Mouse (Mus musculus) right cerebral cortex, postnatal 4 days (tissue): ENCODE measurements around the gene Rora.

Experiments used
- DNase-seq: peaks from one replicate; pipeline ENCODE4 v3.0.0-alpha.2; 2022

Rora gene

GRCm38 (mm10) chr9:69246225-69246624 lies 592.6 kb downstream of the Rora start:
- DNase-seq: no peak

GRCm38 (mm10) chr9:69249586-69249985 lies 596.0 kb downstream of the Rora start:
- DNase-seq: no peak

- DNase-seq: no peak
Observed at GRCm38 (mm10) chr9:69250326-69250725, 596.7 kb downstream of the Rora start.

GRCm38 (mm10) chr9:69258506-69258905 lies 604.9 kb downstream of the Rora start:
- DNase-seq: no peak

GRCm38 (mm10) chr9:69259382-69259781 lies 605.8 kb downstream of the Rora start:
- DNase-seq: peak; percentile 34

GRCm38 (mm10) chr9:69265151-69265550 lies 611.6 kb downstream of the Rora start:
- no peak for DNase-seq

GRCm38 (mm10) chr9:69270374-69270773 lies 616.8 kb downstream of the Rora start:
- DNase-seq: no peak

GRCm38 (mm10) chr9:69270931-69271330 lies 617.3 kb downstream of the Rora start:
- DNase-seq: no peak

- DNase-seq: peak; percentile 22
Observed at GRCm38 (mm10) chr9:69272884-69273283, 619.3 kb downstream of the Rora start.

GRCm38 (mm10) chr9:69274766-69275485 lies 621.3 kb downstream of the Rora start:
- DNase-seq: no peak

- DNase-seq: no peak
Observed at GRCm38 (mm10) chr9:69277256-69277655, 623.7 kb downstream of the Rora start.

GRCm38 (mm10) chr9:69285011-69285410 lies 631.4 kb downstream of the Rora start:
- DNase-seq: no peak

GRCm38 (mm10) chr9:69288113-69288512 lies 634.5 kb downstream of the Rora start:
- DNase-seq: no peak

GRCm38 (mm10) chr9:69288586-69288985 lies 635.0 kb downstream of the Rora start:
- no peak for DNase-seq

GRCm38 (mm10) chr9:69289056-69290017 lies 635.8 kb downstream of the Rora start:
- DNase-seq: peak; percentile 64

- DNase-seq: peak; percentile 41
Observed at GRCm38 (mm10) chr9:69290018-69290880, 636.7 kb downstream of the Rora start.

- peak; percentile 18 for DNase-seq
Observed at GRCm38 (mm10) chr9:69290881-69291450, 637.4 kb downstream of the Rora start.

GRCm38 (mm10) chr9:69291451-69291850 lies 637.9 kb downstream of the Rora start:
- no peak for DNase-seq

GRCm38 (mm10) chr9:69292353-69292752 lies 638.8 kb downstream of the Rora start:
- no peak for DNase-seq

- DNase-seq: no peak
Observed at GRCm38 (mm10) chr9:69292776-69293687, 639.4 kb downstream of the Rora start.

- DNase-seq: no peak
Observed at GRCm38 (mm10) chr9:69293688-69294074, 640.1 kb downstream of the Rora start.
